Mouse (Mus musculus): Measurements from ENCODE around the gene Pithd1. TPM values are rescaled to one million over a fixed set of nuclear protein-coding genes. Genes with fewer than 3 reads are reported as not detected.
"Not testable (repeated sequence)": the region's sequence is repeated elsewhere in the genome, so short reads cannot be mapped to it uniquely, and the experiment has no call there.

Gene Pithd1
- polyA plus RNA-seq, 1 experiment: 62.6 TPM

- TF ChIP-seq GATA1 (IDR thresholded peaks at IDR 0.05; ENCODE audit: borderline replicate concordance, low read length): no peak
- TF ChIP-seq FLI1 (IDR thresholded peaks at IDR 0.05; ENCODE audit: low read length): no peak
- H3K9me3 ChIP-seq: peaks cover 12% of the 10 kb centered on the region
- H3K4me1 ChIP-seq: peaks cover 55% of the 10 kb centered on the region
- peaks cover 64% of the 10 kb centered on the region for H3K36me3 ChIP-seq (replicated peaks; ENCODE audit: low read length)
- H3K4me3 ChIP-seq (replicated peaks): no peak overlapping the region
- H3K27me3 ChIP-seq (replicated peaks): no peaks in the 10 kb centered on the region
Observed at GRCm38 (mm10) chr4:135950365-135950764, 36.7 kb downstream of the Pithd1 start.

DNA sequence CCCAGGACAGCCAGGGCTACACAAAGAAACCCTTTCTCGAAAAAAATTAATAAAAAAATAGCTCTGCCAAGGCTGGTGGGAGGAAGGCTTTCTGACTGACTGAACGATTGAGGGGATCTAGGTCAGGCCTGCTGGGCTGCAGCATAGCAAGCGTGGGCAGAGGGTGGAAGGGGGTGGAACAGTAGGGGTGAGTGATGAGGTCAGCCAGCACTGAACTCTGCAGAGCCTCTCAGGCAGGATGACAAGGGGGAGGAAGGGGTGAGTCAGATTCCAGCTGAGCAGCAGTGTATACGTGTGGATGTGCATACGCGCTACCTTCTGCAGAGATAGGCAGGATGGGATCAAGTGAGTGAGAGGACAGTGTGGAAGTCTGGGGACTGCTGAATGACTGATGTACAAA is 37.2 kb downstream of the Pithd1 start:
- peaks cover 58% of the 10 kb centered on the region for H3K4me1 ChIP-seq
- peak overlapping the region; percentile 82 for H3K4me3 ChIP-seq (replicated peaks)
- TF ChIP-seq FLI1 (IDR thresholded peaks at IDR 0.05; ENCODE audit: low read length) (no peak), GATA1 (IDR thresholded peaks at IDR 0.05; ENCODE audit: borderline replicate concordance, low read length) (no peak)
- H3K9me3 ChIP-seq: peaks cover 12% of the 10 kb centered on the region
- no peaks in the 10 kb centered on the region for H3K27me3 ChIP-seq (replicated peaks)
- H3K36me3 ChIP-seq (replicated peaks; ENCODE audit: low read length): peaks cover 59% of the 10 kb centered on the region

DNA sequence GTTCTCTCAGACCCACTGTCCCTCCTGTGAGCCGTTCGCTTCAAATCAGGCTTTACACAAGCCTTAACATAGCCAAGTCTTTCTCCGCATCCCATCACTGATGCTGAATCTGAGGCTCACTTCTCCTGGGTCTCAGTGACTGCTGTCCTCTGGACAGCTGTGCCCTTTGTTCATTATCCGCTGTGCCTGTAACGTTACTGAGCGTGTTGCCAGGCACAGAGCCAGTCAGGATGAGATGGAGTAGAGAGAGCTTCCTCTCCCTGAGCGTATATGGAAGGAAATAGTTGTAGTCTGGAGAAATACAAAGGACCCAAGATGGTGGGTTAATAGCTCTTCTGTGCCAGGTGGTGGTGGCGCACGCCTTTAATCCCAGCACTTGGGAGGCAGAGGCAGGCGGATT is 37.6 kb downstream of the Pithd1 start:
- H3K4me1 ChIP-seq: peaks cover 53% of the 10 kb centered on the region
- TF ChIP-seq FLI1 (IDR thresholded peaks at IDR 0.05; ENCODE audit: low read length): no peak
- no peak for TF ChIP-seq GATA1 (IDR thresholded peaks at IDR 0.05; ENCODE audit: borderline replicate concordance, low read length)
- H3K4me3 ChIP-seq (replicated peaks): peak overlapping the region; percentile 9
- no peaks in the 10 kb centered on the region for H3K27me3 ChIP-seq (replicated peaks)
- H3K36me3 ChIP-seq (replicated peaks; ENCODE audit: low read length): peaks cover 55% of the 10 kb centered on the region
- H3K9me3 ChIP-seq: peaks cover 12% of the 10 kb centered on the region

DNA sequence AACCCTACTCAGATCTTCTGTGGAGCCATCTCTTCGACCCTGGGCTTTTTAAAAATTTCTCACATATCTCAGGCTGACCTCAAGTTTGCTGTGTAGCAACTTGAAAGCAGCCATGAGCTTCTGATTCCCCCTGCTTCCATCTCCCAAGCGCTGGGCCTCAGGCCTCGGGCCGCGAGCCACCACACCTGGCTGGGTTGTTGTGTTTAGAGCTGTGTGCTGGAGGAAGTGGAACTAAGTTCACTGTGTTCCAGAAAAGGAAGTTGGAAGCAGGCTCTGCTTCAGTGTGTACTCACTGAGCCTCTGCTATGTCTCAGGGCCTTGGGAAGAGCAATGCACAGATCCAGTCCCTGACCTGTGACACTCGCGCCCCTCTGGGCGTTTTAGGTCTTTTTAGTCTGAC is 38.9 kb downstream of the Pithd1 start:
- TF ChIP-seq GATA1 (IDR thresholded peaks at IDR 0.05; ENCODE audit: borderline replicate concordance, low read length) (no peak), FLI1 (IDR thresholded peaks at IDR 0.05; ENCODE audit: low read length) (no peak)
- Histone ChIP-seq H3K4me1 (peaks cover 59% of the 10 kb centered on the region), H3K4me3 (replicated peaks) (peak overlapping the region; percentile 65), H3K9me3 (peaks cover 12% of the 10 kb centered on the region), H3K27me3 (replicated peaks) (no peaks in the 10 kb centered on the region), H3K36me3 (replicated peaks; ENCODE audit: low read length) (peaks cover 49% of the 10 kb centered on the region)

DNA sequence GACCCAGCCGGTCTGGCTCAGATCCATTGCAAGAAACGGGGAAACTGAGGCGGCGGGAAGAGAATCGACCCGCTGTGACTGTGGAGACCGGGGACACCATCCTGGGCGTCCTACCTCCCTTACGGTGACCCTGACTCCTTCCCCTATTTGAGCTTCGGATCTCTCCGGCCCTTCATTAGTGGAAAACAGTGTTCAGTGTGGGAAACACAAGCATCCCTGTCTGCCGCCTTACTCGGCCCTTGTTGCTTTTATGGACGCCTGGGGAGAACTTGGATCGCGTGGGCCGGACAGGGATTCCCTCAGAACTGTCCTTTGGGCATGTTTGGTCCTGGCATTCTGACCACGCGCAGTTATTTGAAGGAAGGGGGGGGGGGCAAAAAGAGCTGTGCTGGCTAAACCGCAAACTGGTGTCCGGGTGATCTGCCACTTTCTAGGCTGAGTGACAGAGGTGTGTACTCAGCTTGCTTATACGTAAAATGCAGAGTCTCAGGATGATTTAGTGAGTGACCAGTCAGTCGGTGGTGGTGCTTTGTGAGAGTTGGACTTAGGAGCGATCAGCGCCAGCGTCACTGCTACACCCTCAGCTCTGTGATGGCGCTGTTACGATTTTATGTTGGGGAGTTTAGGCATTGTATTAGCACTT is 40.3 kb downstream of the Pithd1 start:
- peak overlapping the region; percentile 94 for H3K4me3 ChIP-seq (replicated peaks)
- peaks cover 69% of the 10 kb centered on the region for H3K4me1 ChIP-seq
- no peaks in the 10 kb centered on the region for H3K27me3 ChIP-seq (replicated peaks)
- no peak for TF ChIP-seq GATA1 (IDR thresholded peaks at IDR 0.05; ENCODE audit: borderline replicate concordance, low read length)
- TF ChIP-seq FLI1 (IDR thresholded peaks at IDR 0.05; ENCODE audit: low read length): no peak
- peaks cover 5% of the 10 kb centered on the region; the same call in 1 of the 2 replicates for H3K9me3 ChIP-seq
- H3K36me3 ChIP-seq (replicated peaks; ENCODE audit: low read length): peaks cover 44% of the 10 kb centered on the region

- H3K27me3 ChIP-seq (replicated peaks): no peaks in the 10 kb centered on the region
- peak within 1 kb of the TSS; percentile 94 for H3K4me3 ChIP-seq (replicated peaks)
- H3K36me3 ChIP-seq (replicated peaks; ENCODE audit: low read length): peaks cover 42% of the 10 kb centered on the region
- TF ChIP-seq GATA1 (IDR thresholded peaks at IDR 0.05; ENCODE audit: borderline replicate concordance, low read length): no peak
- H3K4me1 ChIP-seq: peaks cover 72% of the 10 kb centered on the region
- H3K9me3 ChIP-seq: no peaks in the 10 kb centered on the region
Observed at GRCm38 (mm10) chr4:135946278-135946658, 40.8 kb downstream of the Pithd1 start, which contains the start of gene Hmgcl. Hmgcl (plus strand) TSS chr4:135946448.

DNA sequence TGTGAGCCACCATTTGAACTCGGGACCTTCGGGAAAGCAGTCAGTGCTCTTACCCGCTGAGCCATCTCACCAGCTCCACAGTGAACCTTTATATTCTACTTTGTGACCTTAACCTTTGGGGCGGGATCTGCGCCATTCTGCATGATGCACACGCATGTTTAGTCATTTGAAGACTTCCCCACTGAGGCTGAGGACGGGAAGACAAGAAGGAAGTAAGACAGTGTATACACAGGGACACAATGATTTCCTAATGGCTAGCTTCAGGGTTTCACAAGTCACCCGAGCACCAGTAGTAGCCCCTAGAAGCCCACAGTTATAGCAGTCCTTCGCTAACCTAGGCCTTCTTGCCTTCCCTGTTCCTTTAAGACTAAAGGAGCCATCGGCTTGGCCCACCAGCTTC is 41.4 kb downstream of the Pithd1 start:
- Histone ChIP-seq H3K4me3 (replicated peaks) (peak overlapping the region; percentile 94), H3K4me1 (peaks cover 72% of the 10 kb centered on the region), H3K27me3 (replicated peaks) (no peaks in the 10 kb centered on the region), H3K36me3 (replicated peaks; ENCODE audit: low read length) (peaks cover 42% of the 10 kb centered on the region), H3K9me3 (no peaks in the 10 kb centered on the region)
- TF ChIP-seq GATA1 (IDR thresholded peaks at IDR 0.05; ENCODE audit: borderline replicate concordance, low read length) (no peak), FLI1 (IDR thresholded peaks at IDR 0.05; ENCODE audit: low read length) (no peak)

DNA sequence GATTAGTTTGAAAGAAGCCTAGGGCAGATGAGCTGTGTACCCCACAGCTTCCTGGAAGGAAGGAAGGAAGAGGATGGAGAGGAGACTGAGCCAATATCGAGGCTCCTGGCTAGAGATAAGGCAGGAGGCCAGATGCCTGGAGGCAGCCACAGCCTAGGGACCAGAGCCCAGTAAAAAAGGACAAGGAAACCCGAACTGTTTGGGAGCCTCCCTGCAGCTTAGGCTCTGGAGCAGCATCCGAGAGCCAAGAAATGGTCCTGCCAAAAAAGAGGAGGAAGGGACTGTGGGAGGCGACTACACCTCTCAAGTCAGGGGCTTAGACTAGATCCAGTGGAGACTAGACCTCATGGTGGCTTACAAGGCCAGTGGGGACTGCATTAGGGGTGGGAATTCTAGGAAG is 43.7 kb downstream of the Pithd1 start:
- Histone ChIP-seq H3K36me3 (replicated peaks; ENCODE audit: low read length) (peaks cover 44% of the 10 kb centered on the region), H3K4me1 (peaks cover 58% of the 10 kb centered on the region), H3K4me3 (replicated peaks) (no peak overlapping the region), H3K9me3 (no peaks in the 10 kb centered on the region), H3K27me3 (replicated peaks) (no peaks in the 10 kb centered on the region)
- TF ChIP-seq GATA1 (IDR thresholded peaks at IDR 0.05; ENCODE audit: borderline replicate concordance, low read length) (no peak), FLI1 (IDR thresholded peaks at IDR 0.05; ENCODE audit: low read length) (no peak)

DNA sequence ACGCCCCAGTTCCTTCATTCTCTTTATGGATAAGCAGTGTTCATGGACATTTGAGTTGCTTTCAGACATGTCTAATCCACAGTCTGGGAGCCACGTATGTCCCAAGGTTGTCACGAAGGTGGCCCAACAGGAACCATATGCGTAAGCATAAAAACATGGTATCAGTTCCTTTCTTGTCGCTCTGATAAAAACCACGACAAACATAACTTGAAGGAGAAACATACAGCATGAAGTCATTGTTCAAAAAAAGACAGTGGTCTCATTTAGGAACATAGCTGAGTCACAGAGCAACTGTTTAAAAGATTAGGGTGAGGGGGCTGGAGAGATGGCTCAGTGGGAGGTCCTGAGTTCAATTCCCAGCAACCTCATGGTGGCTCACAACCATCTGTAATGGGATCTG is 44.9 kb downstream of the Pithd1 start:
- Histone ChIP-seq H3K36me3 (replicated peaks; ENCODE audit: low read length) (peaks cover 51% of the 10 kb centered on the region), H3K4me1 (peaks cover 48% of the 10 kb centered on the region), H3K27me3 (replicated peaks) (no peaks in the 10 kb centered on the region), H3K9me3 (no peaks in the 10 kb centered on the region), H3K4me3 (replicated peaks) (no peak overlapping the region)
- TF ChIP-seq FLI1 (IDR thresholded peaks at IDR 0.05; ENCODE audit: low read length): no peak

DNA sequence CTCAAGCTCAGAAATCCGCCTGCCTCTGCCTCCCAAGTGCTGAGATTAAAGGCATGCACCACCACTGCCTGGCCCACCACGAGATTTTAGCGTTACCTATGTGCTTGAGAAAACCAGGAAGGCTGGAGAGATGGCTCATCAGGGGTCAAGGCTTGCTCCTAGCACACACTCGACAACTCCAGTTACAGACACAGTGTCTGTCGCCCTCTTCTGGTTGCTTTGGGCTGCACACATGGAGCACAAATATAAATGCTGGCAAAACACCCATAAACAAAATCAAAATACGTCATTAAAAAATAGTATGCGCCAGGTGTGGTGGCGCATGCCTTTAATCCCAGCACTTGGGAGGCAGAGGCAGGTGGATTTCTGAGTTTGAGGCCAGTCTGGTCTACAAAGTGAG is 46.0 kb downstream of the Pithd1 start:
- H3K9me3 ChIP-seq; H3K27me3 ChIP-seq (replicated peaks); H3K4me3 ChIP-seq (replicated peaks): not testable (repeated sequence)
- peaks cover 45% of the 10 kb centered on the region for H3K4me1 ChIP-seq
- peaks cover 61% of the 10 kb centered on the region for H3K36me3 ChIP-seq (replicated peaks; ENCODE audit: low read length)

DNA sequence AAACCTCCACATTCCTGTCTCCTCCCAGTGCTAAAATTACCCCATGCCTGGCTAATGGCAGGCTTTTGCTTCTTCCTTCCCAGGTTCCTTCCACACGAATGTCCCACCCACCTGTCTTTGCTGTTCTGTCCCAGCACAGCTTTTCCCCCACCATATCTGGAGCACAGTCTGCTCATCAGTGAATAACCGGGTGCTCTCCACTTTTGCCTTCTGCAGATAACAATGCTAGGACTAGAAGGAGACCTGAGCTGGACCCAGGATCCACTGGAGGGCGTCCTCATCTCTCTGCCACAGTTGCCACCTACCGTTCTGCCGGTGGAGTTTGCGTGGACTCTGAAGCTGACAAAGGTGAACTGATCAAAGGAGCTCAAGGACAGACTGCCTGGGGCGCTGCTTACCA is 48.2 kb downstream of the Pithd1 start:
- peaks cover 79% of the 10 kb centered on the region for H3K36me3 ChIP-seq (replicated peaks; ENCODE audit: low read length)
- TF ChIP-seq GATA1 (IDR thresholded peaks at IDR 0.05; ENCODE audit: borderline replicate concordance, low read length): no peak
- no peak for TF ChIP-seq FLI1 (IDR thresholded peaks at IDR 0.05; ENCODE audit: low read length)
- H3K9me3 ChIP-seq: no peaks in the 10 kb centered on the region
- H3K4me3 ChIP-seq (replicated peaks): no peak overlapping the region
- no peaks in the 10 kb centered on the region for H3K27me3 ChIP-seq (replicated peaks)
- H3K4me1 ChIP-seq: peaks cover 55% of the 10 kb centered on the region
